Mouse (Mus musculus) thymus, adult 2 months (tissue): ENCODE measurements around the gene Ccdc159.

Experiments
- CTCF ChIP-seq: fragments of 200-500 bp; IDR thresholded peaks from 2 replicates; pipeline ENCODE4 v1.5.1; 2012; ENCODE audit warnings: mild to moderate bottlenecking, control low read depth, low read length, moderate library complexity, borderline replicate concordance; ENCODE audit not compliant: control insufficient read depth, poor library complexity, insufficient read depth; ENCODE audit errors: extremely low read depth
- POLR2A ChIP-seq: fragments of 200-500 bp; IDR thresholded peaks from 2 replicates; pipeline ENCODE4 v1.6.1; 2012; ENCODE audit warnings: mild to moderate bottlenecking, low read length, control low read depth, moderate library complexity; ENCODE audit not compliant: control insufficient read depth, poor library complexity, insufficient read depth; ENCODE audit errors: extremely low read depth

GRCm38 (mm10) chr9:21901223-21901820 lies 25.9 kb upstream of the Ccdc159 start:
- TF ChIP-seq CTCF (no peak), POLR2A (no peak)
